Mouse (Mus musculus) limb, embryonic 12.5 days (tissue): ENCODE measurements around the gene Lrrn4cl. TPM values are rescaled to one million over a fixed set of nuclear protein-coding genes. Genes with fewer than 3 reads are reported as not detected.
"Not testable (repeated sequence)": the region's sequence is repeated elsewhere in the genome, so short reads cannot be mapped to it uniquely, and the experiment has no call there.

Experiments
- ATAC-seq: fragments of 200-750 bp; cut with Nextera tagmentation; 2 replicates; pipeline ENCODE4 v1.8.0; 2017; ENCODE audit warnings: low read depth, moderate TSS enrichment; ENCODE audit not compliant: insufficient number of reproducible peaks, insufficient read depth, low FRiP score, low TSS enrichment
- H3K27ac ChIP-seq: fragments of 300-500 bp; sonication (generic); 2 replicates; pipeline ENCODE4 v1.5.1; 2016; ENCODE audit warnings: mild to moderate bottlenecking, moderate library complexity
- H3K27me3 ChIP-seq: fragments of 300-500 bp; sonication (generic); 2 replicates; pipeline ENCODE4 v1.6.1; 2016; ENCODE audit warnings: mild to moderate bottlenecking, moderate library complexity
- H3K36me3 ChIP-seq: fragments of 300-500 bp; sonication (generic); 2 replicates; pipeline ENCODE4 v1.6.1; 2016; ENCODE audit warnings: mild to moderate bottlenecking, moderate library complexity
- H3K4me1 ChIP-seq: fragments of 300-500 bp; sonication (generic); replicated peaks from 2 replicates; pipeline ENCODE4 v1.6.1; 2016
- H3K4me2 ChIP-seq: fragments of 300-500 bp; sonication (generic); 2 replicates; pipeline ENCODE4 v1.6.1; 2016; ENCODE audit warnings: mild to moderate bottlenecking, moderate library complexity
- H3K4me3 ChIP-seq: fragments of 300-500 bp; sonication (generic); replicated peaks from 2 replicates; pipeline ENCODE4 v1.5.1; 2016; ENCODE audit warnings: mild to moderate bottlenecking
- H3K9ac ChIP-seq: fragments of 300-500 bp; sonication (generic); replicated peaks from 2 replicates; pipeline ENCODE4 v1.6.1; 2016; ENCODE audit warnings: mild to moderate bottlenecking, moderate library complexity
- H3K9me3 ChIP-seq: fragments of 300-500 bp; sonication (generic); 2 replicates; pipeline ENCODE4 v1.6.1; 2016; ENCODE audit warnings: mild to moderate bottlenecking, moderate library complexity
- WGBS: fragments of 180-500 bp; shearing (Covaris S2); methylation state at CpG from one replicate; pipeline ENCODE4 v1.1.7; 2016; 5-methylcytosine and 5-hydroxymethylcytosine counted together
- polyA plus RNA-seq: library from polyadenylated mRNA; unstranded; fragments of >200 nt; fragmentation: Nextera tagmentation; extraction: Ambion mirVana; gene quantifications from 2 replicates; pipeline ENCODE4 v1.2.1, GENCODE M21; 2016

Lrrn4cl gene
- polyA plus RNA-seq, 1 experiment from 2014 or later: 0.24 TPM

GRCm38 (mm10) chr19:8886916-8887584, 36.5 kb downstream of the Lrrn4cl start:
- Histone ChIP-seq H3K9me3 (no peaks in the 10 kb centered on the region), H3K4me3 (peak overlapping the region; percentile 71; the same call in 1 of the 2 replicates), H3K9ac (no peak overlapping the region), H3K4me1 (peaks cover 8% of the 10 kb centered on the region), H3K4me2 (peak overlapping the region; percentile 77), H3K36me3 (peaks cover 15% of the 10 kb centered on the region), H3K27ac (peak overlapping the region; percentile 93), H3K27me3 (no peaks in the 10 kb centered on the region)
- WGBS: 51% methylated on average over 1 of the region's 1 CpGs
- no peak for ATAC-seq

GRCm38 (mm10) chr19:8887585-8888463, 37.3 kb downstream of the Lrrn4cl start:
- peaks cover 15% of the 10 kb centered on the region for H3K36me3 ChIP-seq
- no peaks in the 10 kb centered on the region for H3K27me3 ChIP-seq
- H3K4me2 ChIP-seq: peak overlapping the region; percentile 77
- H3K9ac ChIP-seq: peak overlapping the region; percentile 89
- peaks cover 8% of the 10 kb centered on the region for H3K4me1 ChIP-seq
- H3K9me3 ChIP-seq: no peaks in the 10 kb centered on the region
- 15% methylated on average over 19 of the region's 19 CpGs for WGBS
- H3K4me3 ChIP-seq: peak overlapping the region; percentile 71
- ATAC-seq: no peak
- H3K27ac ChIP-seq: peak overlapping the region; percentile 93

DNA sequence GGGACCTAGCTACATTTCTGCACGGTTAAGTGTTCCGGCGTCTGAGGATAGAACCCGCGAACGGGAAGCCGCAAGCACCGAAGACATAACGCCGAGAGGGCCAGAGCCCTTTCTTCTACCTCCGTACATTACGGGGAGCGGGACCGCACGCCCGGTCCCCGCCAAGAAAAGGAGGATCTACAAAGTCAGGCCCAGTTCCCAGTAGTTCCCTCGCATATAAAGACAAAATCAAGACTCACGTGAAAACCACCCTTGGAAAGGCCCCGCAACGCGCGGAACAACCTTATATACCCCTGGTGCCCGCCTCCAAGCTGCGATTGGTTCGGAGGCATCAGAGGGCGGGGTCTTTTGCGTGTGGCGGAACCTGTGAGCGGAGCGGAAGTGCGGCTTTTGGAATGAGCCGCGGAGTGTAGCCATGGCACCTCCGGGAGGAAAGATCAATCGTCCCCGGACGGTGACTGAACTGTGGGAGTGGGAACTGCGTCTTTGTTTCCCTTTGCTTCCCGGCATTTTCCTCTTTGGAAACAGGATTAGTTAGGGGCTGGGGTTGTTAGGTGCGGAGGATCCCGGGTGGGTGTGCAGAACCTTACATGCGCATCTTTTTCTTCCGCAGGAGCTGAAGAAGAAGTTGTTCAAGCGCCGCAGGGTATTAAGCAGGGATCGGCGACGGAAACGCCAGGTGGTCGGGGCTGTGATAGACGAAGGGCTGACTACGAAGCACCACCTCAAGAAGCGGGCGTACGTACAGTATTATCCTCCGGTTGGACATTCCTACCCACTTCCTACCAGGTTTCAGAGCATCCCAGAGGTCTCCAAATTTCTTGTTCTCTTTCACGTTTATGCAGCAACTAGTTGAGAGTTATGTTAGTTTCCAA, 38.2 kb downstream of the Lrrn4cl start, which contains the start of the genes 1810009A15Rik and Gm49416:
Gene 1810009A15Rik, plus strand, starts transcription at position 343 of the 875 bp plus-strand sequence.
Gene Gm49416, plus strand, starts transcription at position 416 of the 875 bp plus-strand sequence.
- under 1% methylated on average over 58 of the region's 58 CpGs for WGBS
- Histone ChIP-seq H3K4me2 (peak within 1 kb of the TSS; percentile 77), H3K36me3 (peaks cover 15% of the 10 kb centered on the region), H3K27me3 (no peaks in the 10 kb centered on the region), H3K27ac (peak within 1 kb of the TSS; percentile 93), H3K4me3 (peak within 1 kb of the TSS; percentile 71), H3K4me1 (peaks cover 10% of the 10 kb centered on the region), H3K9ac (peak within 1 kb of the TSS; percentile 89), H3K9me3 (no peaks in the 10 kb centered on the region)
- peak; percentile 94 for ATAC-seq

- ATAC-seq: peak; percentile 21; the same call in 1 of the 2 replicates
- 3% methylated on average over 54 of the region's 54 CpGs for WGBS
- H3K27ac ChIP-seq: peak within 1 kb of the TSS; percentile 87
- H3K36me3 ChIP-seq: peaks cover 44% of the 10 kb centered on the region
- H3K27me3 ChIP-seq: no peaks in the 10 kb centered on the region
- H3K4me2 ChIP-seq: peak within 1 kb of the TSS; percentile 70
- H3K9ac ChIP-seq: peak within 1 kb of the TSS; percentile 93
- H3K9me3 ChIP-seq: no peaks in the 10 kb centered on the region
- peaks cover 23% of the 10 kb centered on the region for H3K4me1 ChIP-seq
- peak within 1 kb of the TSS; percentile 86 for H3K4me3 ChIP-seq
Observed at GRCm38 (mm10) chr19:8892829-8893766, 42.5 kb downstream of the Lrrn4cl start, which contains the start of gene Ints5. TSS of gene Ints5 (plus strand) at chr19:8893005.

GRCm38 (mm10) chr19:8895397-8895960, 44.9 kb downstream of the Lrrn4cl start:
- H3K4me1 ChIP-seq: peaks cover 32% of the 10 kb centered on the region
- H3K27ac ChIP-seq: no peak overlapping the region
- H3K4me3 ChIP-seq: no peak overlapping the region
- no peaks in the 10 kb centered on the region for H3K9me3 ChIP-seq
- H3K9ac ChIP-seq: no peak overlapping the region
- WGBS: 87% methylated on average over 9 of the region's 9 CpGs
- H3K36me3 ChIP-seq: peaks cover 40% of the 10 kb centered on the region
- ATAC-seq: no peak
- H3K27me3 ChIP-seq: no peaks in the 10 kb centered on the region
- H3K4me2 ChIP-seq: no peak overlapping the region

- peak overlapping the region; percentile 15; the same call in 1 of the 2 replicates for H3K4me2 ChIP-seq
- H3K9ac ChIP-seq: 0 out of 2 replicates have a peak overlapping the region, but pooled peaks have one; percentile 63
- peaks cover 37% of the 10 kb centered on the region for H3K36me3 ChIP-seq
- H3K4me3 ChIP-seq, H3K27ac ChIP-seq, ATAC-seq, H3K27me3 ChIP-seq, H3K9me3 ChIP-seq: not testable (repeated sequence)
- WGBS: 85% methylated on average over 5 of the region's 5 CpGs
- peaks cover 32% of the 10 kb centered on the region for H3K4me1 ChIP-seq
Observed at GRCm38 (mm10) chr19:8896231-8896630, 45.7 kb downstream of the Lrrn4cl start.

- Histone ChIP-seq H3K9ac (peak overlapping the region; percentile 63), H3K4me3 (peak overlapping the region; percentile 65), H3K36me3 (peaks cover 44% of the 10 kb centered on the region), H3K4me1 (peaks cover 32% of the 10 kb centered on the region), H3K27ac (peak overlapping the region; percentile 88), H3K4me2 (peak overlapping the region; percentile 80)
- not testable (repeated sequence) for H3K9me3 ChIP-seq, H3K27me3 ChIP-seq
- 23% methylated on average over 21 of the region's 21 CpGs for WGBS
- peak; percentile 44 for ATAC-seq
Observed at GRCm38 (mm10) chr19:8897211-8897864, 46.8 kb downstream of the Lrrn4cl start.

GRCm38 (mm10) chr19:8897865-8898495, 47.4 kb downstream of the Lrrn4cl start, which contains the start of gene Ganab:
TSS of gene Ganab (plus strand) at chr19:8898071.
- WGBS: under 1% methylated on average over 53 of the region's 53 CpGs
- Histone ChIP-seq H3K27ac (peak within 1 kb of the TSS; percentile 88), H3K4me2 (peak within 1 kb of the TSS; percentile 80), H3K27me3 (no peaks in the 10 kb centered on the region), H3K4me1 (peaks cover 32% of the 10 kb centered on the region), H3K36me3 (peaks cover 49% of the 10 kb centered on the region), H3K4me3 (peak within 1 kb of the TSS; percentile 65), H3K9ac (peak within 1 kb of the TSS; percentile 86), H3K9me3 (no peaks in the 10 kb centered on the region)
- peak; percentile 98 for ATAC-seq

DNA sequence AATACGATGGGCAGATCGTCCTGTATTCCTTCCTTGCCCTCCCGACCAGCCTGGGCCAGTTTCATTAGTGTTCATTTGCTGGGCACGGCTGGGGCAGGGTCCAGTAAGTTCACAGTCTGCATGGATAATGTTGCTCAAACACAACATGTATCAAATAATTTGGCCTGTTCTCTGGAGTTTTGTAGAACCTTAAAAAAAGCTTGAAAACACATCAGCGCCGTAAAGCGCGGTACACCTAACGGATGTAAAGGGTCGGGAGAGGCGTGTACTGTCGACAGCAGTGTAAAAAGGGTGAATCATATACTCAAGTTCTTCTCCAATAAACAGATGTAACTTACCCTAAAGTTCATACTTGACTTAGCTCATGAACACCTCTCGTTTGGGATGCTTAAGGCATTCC, 48.0 kb downstream of the Lrrn4cl start:
- no peak for ATAC-seq
- Histone ChIP-seq H3K27me3 (no peaks in the 10 kb centered on the region), H3K36me3 (peaks cover 55% of the 10 kb centered on the region), H3K9ac (peak overlapping the region; percentile 86), H3K4me2 (peak overlapping the region; percentile 80), H3K9me3 (no peaks in the 10 kb centered on the region), H3K4me1 (peaks cover 31% of the 10 kb centered on the region), H3K4me3 (peak overlapping the region; percentile 65), H3K27ac (peak overlapping the region; percentile 87)
- WGBS: 11% methylated on average over 13 of the region's 13 CpGs
